Mouse (Mus musculus) lung, adult 18-20 months (tissue): ENCODE measurements around the gene Tmem242.
"Not testable (repeated sequence)": the region's sequence is repeated elsewhere in the genome, so short reads cannot be mapped to it uniquely, and the experiment has no call there.

Experiments used
- DNase-seq, 2 experiments: peaks; one replicate each; pipeline ENCODE4 v3.0.0; 2022; ENCODE audit warnings: mixed read lengths in 2 of 2

The Tmem242 gene

DNA sequence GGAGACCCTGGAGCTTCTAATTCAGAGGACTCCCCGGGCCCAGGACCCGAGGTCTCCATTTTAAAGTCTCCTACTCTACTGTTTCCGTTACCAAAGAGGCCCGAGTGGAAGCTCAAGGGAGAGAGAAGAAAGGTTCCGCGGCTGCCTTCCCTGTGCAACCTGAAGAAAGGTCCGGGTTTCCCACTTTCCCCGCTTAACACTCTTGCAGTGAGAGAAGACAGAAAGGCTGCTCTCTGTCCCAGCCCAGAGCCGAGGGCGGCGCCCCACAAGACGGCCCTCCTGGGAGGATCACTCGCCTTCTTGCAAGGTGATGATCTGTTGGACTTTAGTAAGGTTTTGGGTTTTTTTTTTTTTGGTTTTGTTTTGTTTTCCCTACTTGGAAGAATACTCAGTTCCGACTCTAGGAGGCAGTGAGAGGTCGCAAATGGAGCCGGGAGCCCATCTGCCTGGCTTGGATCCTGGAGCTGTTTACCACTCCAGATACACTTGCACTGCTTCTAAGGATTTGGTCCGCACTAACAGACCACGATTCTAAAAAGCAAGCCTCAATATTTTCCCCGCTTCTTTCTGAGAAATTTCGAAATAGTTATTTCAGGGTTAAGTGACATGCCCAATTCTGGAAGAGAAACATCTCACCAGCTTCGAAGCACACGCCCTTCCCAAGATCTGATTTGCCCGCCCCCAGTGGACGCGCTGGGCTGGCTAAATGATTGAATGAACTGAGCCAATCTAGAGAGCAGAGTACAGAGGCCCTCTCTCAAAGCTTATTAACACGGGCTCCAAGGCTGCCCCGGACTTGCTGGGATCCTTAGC lies at the start of gene Tmem242:
Gene Tmem242 (minus strand): TSS at position 101 of the 813 bp plus-strand sequence.
- peak; percentile 88 to 89 for DNase-seq

DNA sequence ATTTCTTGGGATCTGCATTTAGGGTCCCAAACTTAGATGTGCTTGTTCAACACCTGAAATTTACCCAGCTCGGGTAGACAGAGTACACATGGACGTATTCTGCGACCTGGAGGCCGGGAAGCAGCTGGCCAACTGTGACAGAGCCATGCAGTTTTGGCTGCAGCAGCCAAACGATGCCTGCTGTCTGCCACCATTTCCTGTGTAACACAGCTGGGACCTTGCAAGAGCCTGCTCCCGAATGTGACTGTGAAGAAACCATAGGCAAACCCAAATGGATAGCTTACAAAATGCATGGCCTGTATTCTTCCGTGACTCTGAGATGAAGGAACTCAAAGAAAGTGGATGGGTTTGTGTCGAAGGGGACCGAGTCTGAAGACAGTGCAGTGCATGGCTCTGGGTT lies 48.1 kb upstream of the Tmem242 start:
- no peak for DNase-seq

DNA sequence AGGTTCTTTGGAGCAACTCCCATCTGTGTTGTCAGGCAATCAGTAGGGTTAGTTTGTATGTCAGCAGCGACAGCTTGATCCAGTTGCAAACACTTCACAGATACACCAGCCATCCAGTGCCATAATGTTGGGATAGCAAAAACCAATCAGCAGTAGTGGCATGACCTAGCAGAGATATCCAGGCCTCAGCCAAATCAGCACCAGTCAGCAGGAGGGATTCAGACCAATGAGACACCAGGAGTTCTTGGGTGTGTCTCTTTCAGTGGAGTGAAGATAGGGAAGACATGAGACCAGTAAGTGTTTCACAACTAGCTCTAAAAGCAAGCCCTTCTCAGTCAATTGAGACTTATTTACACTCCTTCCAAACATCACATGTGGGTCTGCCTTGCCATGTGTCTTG lies 44.6 kb upstream of the Tmem242 start:
- DNase-seq: no peak

DNA sequence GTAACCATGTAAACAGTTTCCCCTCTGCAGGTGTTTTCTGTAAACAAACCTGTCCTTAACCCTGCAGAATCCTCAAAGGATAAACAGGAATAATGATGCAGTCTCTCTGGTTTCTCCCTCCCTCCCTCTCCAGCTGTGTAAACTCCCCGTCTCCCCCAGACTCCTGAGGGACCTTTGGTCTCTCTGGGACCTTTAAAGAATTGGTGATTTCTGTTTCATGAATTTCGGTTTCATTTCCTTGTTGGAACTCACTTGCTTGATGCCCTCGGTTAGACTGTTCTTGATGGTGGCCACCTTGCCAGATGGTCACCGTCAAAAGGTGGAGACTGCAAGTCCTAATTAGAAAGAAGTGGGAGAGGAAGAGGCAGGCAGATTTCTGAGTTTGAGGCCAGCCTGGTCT lies 43.4 kb upstream of the Tmem242 start:
- no peak for DNase-seq

DNA sequence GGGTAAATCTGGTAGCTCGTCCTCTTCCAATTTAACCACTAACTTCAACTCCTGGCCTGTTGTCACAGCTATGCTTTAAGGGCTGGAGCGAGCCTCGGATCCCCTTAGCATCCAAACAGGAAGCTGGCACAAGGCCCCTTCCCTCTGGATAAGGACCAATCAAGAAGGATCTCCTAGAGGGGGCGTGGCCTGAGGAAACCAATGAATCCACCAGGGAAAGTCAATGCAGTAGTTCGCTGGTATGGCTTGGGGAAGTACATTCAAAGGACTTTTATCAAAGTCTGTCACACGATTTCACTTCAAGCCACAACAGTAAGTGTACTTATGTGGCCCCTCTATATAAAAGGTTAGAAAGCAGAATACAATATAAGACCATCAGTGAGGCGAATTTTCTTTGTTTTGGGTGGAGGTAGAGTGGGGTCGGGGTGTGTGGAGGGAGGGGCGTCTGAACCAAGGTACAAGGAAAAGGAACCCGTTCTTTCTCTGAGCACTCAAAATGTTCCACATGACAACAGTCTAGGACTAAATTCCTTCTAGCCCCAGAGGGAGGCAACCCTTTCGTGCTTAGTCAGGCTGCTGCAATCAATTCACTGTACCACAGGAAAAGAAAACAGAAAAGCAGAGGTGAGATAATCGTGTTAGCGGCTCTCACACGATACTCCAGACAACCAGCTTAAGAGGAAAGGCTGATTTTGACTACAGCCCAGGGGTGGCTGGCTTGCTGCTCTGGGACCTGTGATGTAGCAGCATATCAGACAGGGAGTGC lies 36.1 kb upstream of the Tmem242 start:
- no peak for DNase-seq

DNA sequence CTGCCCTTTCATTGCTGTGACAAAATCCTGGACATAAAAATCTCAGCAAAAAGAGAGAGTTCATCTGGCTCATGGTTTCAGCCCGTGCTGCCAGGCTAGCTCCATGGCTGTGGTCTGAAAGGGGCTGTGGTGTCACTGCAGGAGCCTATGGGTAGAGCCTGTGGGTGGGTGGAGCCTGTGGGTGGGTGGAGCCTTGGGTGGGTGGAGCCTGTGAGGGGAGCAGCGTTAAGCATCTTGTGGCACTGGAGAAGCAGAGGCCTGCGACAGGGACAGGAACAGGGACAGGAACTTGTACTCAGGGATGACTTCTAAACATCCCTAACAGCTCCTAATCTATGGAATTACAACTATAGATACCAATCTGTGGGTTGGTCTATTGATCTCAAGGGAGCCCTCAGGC lies 32.2 kb upstream of the Tmem242 start:
- no peak for DNase-seq

DNA sequence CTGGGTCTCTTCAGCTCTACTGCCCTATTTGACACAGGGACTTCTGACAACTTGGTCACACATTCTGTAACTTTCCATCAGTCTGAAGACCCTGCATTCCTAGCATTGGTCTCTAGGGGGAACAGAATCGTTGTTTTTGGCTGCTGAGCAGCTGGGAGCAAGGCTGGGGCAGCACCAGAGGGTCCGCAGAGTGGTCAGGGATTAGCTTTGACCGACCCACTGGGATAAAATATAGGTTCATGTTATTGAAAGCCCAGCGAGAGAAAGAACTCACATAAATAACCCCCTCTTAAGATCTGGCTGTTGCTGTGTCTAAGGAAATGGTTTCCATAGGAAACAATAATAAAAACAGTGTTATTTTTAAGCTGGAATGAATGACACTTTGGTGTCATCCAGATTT lies 27.1 kb upstream of the Tmem242 start:
- DNase-seq: no peak

DNA sequence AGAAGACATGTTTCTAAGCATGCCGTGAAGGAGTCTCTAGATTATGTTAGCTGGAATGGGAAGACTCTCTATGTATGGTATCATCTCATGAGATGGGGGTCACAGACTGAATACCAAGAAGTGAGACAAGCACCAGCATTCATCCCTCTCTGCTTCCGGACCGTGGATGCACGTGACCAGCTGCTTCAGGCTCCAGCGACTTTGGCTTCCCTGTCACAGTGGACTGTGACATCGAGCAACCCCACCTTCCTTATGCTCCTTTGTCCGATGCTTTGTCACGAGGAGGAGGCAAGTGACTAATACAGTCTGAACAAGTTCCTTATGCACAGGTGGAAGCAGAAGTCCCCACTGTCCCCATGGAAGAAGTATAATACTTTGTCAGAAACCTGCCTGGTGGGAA lies 26.7 kb upstream of the Tmem242 start:
- no peak for DNase-seq

DNA sequence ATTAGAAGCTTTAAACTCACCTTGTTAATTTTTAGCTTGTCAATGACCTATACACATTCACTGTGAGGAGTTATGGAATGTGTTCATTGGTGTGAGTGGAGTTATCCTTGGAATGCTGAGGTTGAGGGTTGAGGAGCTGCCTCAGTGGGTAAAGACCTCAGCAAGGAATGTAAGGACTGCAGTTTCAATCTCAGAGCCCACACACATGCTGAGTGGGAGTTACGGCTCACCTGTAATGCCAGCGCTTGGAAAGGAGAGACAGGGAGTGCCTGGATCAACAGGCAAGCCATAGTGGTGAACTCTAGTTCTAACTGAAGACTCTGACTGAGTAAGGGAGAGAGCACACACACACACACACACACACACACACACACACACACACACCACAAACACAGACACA lies 23.9 kb upstream of the Tmem242 start:
- peak; percentile 11 to 15 for DNase-seq

DNA sequence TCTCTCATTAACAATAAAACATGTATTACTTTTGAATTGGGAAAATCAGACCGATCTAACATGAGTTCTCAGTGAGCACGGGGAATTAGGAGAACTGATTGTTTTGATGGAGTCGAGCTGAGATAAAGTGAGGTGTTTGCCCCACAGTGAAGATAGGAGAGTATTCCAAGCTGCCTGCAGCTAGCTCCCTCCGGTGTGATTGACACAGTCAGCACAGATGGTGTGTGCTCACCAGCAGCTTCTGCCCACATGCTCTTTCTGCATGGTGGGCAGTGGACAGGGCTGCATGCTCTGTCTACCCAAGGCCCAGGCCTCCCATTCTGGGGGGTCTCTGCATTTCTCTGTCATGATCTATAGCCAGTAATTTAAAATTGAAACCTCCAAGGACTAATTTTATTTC lies 13.6 kb upstream of the Tmem242 start:
- DNase-seq: no peak

DNA sequence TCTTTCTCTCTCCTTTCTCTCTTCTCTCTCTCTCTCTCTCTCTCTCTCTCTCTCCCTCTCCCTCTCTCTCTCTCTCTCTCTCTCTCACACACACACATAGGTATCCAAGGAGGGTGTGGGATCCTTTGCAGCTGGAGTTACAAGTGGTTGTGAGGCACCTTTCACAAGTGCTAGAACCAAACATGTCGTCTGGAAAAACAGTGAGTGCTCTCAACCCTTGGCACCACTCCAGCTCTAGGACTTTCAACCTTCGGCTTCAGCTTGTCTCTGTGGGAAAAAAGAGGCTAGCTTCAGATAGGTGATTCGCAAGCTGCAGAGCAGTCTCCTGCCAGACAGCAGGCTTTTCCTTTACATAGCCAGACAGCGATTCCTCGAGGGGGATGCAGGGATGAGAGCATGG lies 3.7 kb upstream of the Tmem242 start:
- peak; percentile 48 to 53 for DNase-seq

DNA sequence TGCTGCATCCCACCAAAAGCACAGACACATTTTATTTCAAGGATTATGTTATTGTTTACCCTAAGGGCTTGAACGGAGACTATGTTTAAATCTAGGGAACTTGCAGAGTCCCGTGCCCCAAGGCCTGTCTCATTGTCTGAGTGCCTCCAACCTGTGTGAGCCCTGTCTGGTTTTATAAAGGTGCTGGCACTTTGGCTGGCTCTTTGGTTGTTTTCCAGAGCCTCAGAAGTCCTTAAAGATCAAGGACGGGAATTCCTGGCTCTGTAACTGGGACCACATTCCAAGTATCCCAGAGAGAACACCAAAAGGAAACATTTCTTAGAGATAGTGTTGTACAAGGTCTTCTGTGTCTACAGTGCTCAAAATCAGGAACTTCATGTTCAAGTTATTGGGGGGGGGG lies 3.2 kb upstream of the Tmem242 start:
- no peak for DNase-seq

DNA sequence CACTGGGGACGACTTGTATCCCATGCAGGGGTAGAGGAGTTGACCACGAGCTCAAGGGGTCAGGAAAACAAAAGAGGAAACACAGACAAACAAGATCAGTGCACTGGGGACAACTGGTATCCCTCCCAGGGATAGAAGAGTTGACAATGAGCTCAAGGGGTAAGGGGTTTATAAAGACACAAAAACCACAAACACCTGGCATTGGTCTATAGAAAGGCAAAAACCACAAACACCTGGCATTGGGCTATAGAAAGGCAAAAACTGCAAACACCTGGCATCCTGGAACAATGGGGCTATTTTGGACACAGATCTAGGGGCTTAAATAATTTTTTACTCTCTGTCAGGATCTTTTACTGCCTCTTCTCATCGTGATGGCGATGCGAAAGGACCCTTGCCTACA lies 2.3 kb upstream of the Tmem242 start:
- not testable (repeated sequence) for DNase-seq

DNA sequence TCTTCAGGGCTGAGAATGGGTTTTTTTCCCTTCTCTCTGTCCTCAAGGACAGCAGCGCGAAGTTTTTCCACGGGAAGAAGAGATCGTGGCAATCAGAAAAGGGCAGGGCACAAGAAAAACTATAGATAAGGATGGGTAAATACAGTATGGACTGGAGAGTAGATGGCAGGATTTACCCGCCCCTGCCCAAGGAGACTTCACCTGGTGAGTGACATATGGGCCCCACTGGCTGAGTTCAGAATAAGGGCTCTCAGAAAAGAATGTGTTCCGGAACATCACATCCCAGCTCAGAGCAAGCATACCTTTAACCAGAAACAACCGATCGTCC lies 264 bp downstream of the Tmem242 start:
- no peak for DNase-seq

DNA sequence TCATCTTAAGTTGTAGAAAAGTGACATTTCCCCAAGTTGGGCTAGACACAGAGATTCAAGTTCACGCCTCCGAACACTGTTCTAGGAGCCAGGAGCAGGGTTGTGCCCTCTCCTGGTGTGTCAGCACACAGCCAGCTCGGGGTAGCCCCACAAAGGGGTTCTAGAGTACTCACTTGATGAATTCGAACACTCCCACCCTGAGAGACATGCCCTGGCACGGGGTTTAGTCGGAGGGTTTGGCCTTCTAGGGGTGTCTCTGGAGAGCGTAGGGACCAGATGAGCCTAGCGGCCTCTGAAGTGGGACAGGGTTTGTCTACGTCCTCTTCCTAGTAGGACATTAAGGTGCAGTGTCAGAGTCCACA lies 10.3 kb downstream of the Tmem242 start:
- no peak for DNase-seq

DNA sequence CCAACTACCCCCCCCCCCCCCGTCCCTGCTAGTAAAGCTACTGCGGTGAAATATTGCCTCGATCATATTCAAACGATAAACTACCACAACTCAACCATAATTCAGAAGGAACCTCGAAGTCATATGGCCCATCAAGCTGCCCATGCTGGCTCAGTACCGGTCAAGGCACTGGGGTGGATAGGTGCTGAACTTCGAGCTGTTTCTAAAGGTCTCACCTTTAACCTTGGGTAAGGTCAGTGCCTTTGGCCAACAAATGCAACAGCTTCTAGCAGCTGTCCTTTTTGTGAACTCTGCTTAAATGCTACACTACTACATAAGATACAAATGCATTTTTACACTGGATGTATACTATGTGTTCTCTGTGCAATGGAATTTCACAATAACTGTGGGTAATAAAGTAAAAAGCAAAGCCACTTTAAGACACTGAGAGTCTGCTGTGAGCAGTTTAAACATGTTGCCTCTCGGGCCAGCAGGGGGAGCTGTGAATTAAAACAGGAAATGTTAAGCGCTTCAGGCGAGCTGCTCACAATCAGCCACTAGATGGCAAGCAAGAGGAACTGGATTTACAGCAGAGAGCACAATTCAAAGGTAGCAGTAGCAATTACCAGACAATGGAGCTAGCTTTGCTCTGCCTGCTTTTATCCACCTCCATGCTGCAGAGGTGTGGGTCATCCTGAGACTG lies 10.8 kb downstream of the Tmem242 start:
- DNase-seq: peak; percentile 85 to 90

DNA sequence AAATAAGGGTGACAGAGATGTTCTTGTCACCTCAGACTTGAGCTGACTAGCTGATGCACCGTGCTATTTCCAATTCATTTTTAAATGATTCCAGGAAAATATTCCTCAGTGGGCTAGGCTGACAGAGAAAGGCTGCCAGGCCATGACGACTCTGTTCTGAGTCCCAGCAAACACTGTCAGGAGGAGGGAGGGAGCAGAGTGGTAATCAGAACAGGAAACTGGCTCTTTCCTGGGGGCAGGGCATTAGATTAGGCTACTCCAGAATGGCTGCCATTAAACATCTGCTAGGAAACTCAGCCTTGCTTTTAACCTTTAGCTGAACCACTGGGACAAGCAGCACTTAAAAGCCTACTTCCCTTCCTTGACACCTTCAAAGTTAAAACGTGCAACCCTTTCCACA lies 14.9 kb downstream of the Tmem242 start:
- no peak for DNase-seq

DNA sequence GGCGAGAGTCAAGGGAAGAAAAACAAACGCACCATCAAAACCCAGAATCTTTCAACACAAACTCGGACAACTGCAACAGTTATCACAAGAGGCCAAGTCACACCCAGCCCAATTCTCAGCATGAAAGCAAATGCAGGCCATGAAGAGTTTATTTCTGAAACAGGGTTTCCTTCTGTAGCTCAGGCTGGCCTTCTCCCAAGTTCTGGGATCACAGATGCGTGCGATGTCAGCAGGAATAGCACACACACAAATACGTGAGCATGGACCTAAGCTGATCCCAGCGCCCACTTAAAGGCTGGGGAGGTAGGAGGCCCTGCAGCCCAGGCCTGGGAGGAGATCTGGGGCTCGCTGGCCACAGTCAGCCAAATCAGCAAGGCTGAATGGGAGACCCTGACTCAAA lies 15.9 kb downstream of the Tmem242 start:
- no peak for DNase-seq

DNA sequence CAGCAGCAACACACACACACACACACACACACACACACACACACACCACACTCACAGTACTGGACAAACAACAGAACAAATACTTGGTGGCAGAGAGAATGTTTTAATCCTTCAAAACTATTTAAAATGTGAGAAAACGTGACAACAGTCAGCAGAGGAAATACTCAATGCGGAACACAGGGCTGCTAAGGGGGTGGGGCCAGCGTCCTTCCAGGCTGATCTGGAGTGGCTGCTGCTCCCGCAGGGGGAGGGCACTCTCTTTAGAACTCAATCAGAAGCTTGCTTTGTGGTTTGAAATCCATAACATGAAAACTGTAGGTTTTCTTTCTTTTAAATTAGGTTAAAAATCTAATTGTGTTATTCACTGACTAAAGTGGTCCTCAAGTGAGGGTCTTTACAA lies 18.2 kb downstream of the Tmem242 start:
- DNase-seq: peak in 1 of 2 experiments; percentile 18

DNA sequence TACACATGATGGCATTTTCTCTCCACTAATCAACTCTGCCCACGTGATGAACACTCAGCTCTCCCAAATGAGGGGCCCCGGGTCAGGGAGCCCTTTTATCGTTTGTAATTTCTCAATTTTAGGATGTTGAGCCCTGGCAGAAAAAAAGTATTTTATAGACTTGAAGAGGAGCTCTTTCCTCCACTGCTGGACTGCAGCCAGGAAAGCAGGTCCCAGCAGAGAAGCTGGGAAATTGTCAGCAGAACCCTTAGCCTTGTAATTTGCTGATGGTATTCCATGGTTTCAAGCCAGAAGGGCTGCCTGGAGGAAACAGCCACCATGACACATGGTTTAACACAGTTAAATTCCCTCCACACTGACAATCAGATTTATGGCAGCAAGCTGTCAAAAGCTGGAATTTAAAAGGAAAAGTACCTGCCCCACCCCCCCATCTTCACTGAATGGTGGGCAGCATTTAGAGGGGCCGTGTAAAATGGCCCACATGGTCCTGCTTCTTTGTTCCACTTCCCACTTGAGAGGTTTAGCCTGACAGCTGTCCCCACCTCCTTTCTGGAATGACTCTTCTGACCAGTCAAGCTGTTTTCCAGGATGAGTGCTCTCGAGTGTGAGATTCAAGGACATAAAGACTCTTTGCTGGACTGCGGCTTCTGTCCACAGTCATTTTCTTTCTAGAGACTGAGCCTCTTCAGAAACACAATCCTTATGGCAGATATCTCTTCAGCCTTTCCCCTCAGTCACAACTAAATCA lies 20.1 kb downstream of the Tmem242 start:
- DNase-seq: peak in 1 of 2 experiments; percentile 36

DNA sequence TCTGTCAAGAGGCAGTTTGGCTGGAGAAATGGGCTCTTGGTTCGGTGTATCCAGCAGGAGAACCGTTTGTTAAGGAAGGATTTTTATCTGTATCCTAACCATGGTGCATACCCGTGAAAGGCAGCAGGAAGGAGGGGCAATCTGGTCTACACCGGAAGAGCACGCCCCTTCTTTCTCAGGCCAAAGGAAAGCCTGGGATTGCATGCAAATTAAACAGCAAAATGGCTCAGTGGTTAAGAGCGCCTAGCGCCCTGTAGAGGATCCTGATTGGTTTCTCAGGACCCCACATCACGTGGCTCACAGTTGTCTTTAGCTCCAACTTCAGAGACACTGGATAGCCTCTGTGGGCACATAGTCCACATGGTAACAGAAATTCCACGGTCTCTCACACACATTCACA lies 21.0 kb downstream of the Tmem242 start:
- no peak for DNase-seq

DNA sequence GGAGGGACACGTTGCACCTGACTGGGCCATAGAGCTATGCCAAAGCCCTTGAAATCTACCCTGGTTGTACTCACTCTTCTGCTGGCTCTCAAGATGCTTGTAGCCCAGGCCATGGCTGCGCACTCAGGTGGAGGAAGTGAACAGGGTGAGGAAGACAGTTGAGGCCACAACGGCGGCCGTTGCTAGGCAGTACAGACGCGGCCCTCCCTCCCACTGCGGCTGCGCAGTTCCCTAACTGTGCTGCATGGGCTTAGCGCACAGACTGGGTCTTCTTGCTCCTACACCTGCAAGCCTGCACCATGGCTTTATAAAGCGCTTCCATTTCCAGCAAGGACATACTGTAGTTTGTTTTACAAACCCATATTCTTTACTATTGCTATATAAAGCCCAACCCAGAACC lies 21.5 kb downstream of the Tmem242 start, which contains the start of gene Ldhal6b:
Gene Ldhal6b (minus strand): TSS at position 223 of the 400 bp plus-strand sequence.
- DNase-seq: no peak

DNA sequence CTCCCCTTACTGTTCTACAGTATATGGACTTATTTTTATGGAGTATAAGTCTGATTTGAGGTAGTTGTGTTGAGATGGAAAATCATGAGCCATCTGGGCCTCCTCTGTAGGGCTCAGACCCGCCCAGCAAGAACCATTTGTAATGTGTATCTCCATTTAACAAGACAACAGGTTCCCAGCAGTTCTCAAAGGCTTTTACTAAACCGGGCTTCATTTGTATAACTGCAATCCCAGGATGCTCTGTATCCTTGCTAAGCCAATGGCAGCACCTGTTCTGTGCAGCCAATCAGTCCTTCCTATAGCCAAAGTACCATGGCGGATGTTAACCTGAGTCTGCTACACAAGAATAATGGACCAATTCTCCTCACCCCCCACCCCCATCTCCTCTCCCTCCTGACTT lies 23.5 kb downstream of the Tmem242 start:
- DNase-seq: no peak
